Mouse (Mus musculus): ENCODE measurements around the gene Pigyl. TPM values are rescaled to one million over a fixed set of nuclear protein-coding genes. Genes with fewer than 3 reads are reported as not detected.

Pigyl gene
- polyA plus RNA-seq, 1 experiment from 2014 or later = 66.6 TPM

DNA sequence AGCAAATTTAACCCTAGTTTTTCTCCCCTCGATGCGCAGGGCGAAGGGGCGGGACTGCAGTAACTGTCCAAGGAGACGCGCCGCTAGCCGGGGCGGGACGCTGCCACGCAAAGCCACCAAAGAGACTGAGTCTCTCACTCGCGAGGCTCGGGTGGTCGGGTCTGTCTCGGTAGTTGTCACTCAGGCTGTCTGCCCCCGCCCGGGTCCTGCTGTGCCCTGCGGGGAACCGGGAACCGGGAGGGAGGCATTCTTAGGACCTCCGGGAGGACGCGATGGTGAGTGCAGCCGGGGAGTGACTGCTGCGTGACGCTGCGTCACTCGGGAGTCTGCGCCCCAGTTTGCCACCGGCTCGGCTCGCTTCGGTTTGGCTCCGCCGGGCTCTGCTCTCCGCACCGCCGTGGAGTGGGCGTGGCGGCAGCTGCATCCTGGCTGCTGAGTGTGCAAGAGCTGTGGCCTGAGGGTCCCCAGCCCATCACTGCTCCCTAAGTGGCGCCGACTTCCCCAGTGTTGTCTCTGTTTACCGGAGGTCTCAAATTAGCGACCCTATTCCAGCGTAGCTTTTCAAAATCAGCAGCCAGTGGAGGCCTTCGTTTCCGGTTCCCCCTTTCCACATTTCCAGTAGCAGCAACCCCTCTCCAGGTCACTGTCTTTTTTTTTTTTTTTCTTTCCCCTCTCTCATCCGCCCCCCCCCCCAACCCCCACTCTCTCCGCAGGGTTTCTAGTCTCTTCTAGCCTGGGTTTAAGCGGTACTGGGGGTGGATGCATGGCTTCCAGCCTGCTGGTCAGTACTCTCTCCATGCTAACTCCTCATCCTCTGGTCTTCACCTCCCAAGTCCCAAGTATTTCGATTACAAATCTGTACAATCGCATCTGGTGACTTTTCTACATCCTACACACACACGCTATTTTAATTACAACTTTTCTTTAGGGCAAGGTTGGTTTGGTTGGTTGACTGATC, 8.3 kb downstream of the Pigyl start:
- WGBS = 3% methylated on average over 53 of the region's 54 CpGs
- Histone ChIP-seq H3K9ac (ENCODE audit: low read depth, low read length) (peak overlapping the region; percentile 57), H3K4me2 (peak overlapping the region; percentile 96), H3K27ac (ENCODE audit: low read depth, low read length) (no peak overlapping the region), H3K4me3 (ENCODE audit: low read depth, low read length) (peak overlapping the region; percentile 68), H3K27me3 (replicated peaks; ENCODE audit: control insufficient read depth, insufficient read depth, low read length) (peaks cover 8% of the 10 kb centered on the region; the same call in 1 of the 2 replicates), H3K4me1 (replicated peaks; ENCODE audit: control insufficient read depth, insufficient read depth, low read length) (no peaks in the 10 kb centered on the region; the same call in 1 of the 2 replicates), H3K36me3 (ENCODE audit: control insufficient read depth, insufficient read depth, low read length) (no peaks in the 10 kb centered on the region), H3K9me3 (ENCODE audit: control insufficient read depth, low read length) (no peaks in the 10 kb centered on the region)
- DNase-seq (ENCODE audit: low spot score) = peak; percentile 65
- ATAC-seq (replicated peaks; ENCODE audit: low FRiP score) = peak; percentile 62

DNA sequence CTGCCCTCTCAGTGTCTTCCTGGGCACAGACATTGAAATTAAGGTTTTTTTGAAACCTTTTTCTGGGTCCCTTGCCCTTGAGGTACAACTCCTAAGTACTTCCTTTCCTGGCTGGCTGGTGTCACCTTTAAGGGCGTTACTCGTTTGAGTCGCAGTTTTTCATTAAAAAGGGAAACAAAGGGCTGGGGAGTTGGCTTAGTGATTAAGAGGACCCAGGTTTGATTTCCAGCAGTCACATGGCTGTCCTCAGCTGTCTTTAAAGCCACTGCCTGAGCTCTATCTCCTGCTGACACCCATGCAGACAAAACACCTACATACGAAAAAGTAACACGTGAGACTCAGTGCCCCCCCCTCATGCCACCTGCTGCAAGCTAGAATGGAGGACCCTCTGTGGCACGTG, 9.3 kb downstream of the Pigyl start:
- WGBS = 49% methylated on average over 6 of the region's 6 CpGs
- H3K27ac ChIP-seq (ENCODE audit: low read depth, low read length) = no peak overlapping the region
- H3K36me3 ChIP-seq (ENCODE audit: control insufficient read depth, insufficient read depth, low read length) = no peaks in the 10 kb centered on the region
- DNase-seq (ENCODE audit: low spot score) (no peak), ATAC-seq (replicated peaks; ENCODE audit: low FRiP score) (no peak)
- H3K27me3 ChIP-seq (replicated peaks; ENCODE audit: control insufficient read depth, insufficient read depth, low read length) = peaks cover 8% of the 10 kb centered on the region; the same call in 1 of the 2 replicates
- no peak overlapping the region for H3K4me3 ChIP-seq (ENCODE audit: low read depth, low read length)
- no peak overlapping the region for H3K4me2 ChIP-seq
- no peaks in the 10 kb centered on the region; the same call in 1 of the 2 replicates for H3K4me1 ChIP-seq (replicated peaks; ENCODE audit: control insufficient read depth, insufficient read depth, low read length)
- no peaks in the 10 kb centered on the region for H3K9me3 ChIP-seq (ENCODE audit: control insufficient read depth, low read length)
- no peak overlapping the region for H3K9ac ChIP-seq (ENCODE audit: low read depth, low read length)

DNA sequence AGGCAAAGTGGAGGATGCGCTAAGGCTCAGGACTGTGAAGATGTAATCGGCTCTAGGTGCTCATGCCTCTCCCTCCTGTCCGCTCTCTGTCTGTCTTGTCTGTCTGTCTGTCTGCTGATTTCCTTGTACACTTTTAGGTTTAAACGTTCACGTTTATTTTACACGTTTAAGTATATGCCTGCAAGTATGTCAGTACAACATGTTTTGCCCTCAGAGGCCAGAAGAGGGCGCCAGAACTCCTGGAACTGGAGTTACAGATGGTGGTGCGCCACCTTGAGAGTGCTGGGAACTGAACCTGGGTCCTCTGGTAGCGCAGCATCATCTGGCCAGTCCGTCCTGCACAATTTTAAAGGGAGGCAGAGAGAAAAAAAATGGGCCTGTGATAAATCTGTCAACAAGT, 10.0 kb downstream of the Pigyl start:
- DNase-seq (ENCODE audit: low spot score) = no peak
- WGBS = 88% methylated on average over 10 of the region's 10 CpGs

DNA sequence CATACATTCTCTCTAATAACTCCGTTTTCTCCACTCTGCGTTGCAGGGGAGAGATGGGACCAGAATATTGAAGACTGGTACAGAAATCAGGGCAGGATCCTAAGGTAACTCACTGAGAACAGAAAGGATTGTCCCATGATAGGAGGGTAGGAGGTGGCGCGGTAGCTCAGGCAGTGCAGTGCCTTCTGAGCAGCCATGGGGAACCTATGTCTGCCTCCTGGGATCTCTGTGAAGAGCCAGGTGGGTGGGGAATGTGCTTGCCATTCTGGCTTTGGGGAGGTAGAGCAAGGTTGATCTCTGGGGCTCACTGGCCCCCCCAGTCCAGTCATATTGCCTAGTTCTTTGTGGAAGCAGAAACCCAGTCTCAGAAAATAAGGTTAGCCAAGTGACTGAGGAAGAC, 11.1 kb downstream of the Pigyl start:
- ATAC-seq (replicated peaks; ENCODE audit: low FRiP score) = no peak
- WGBS = 95% methylated on average over 4 of the region's 4 CpGs

More for the DNA sequence above, 10.0 kb downstream of the Pigyl start:
- no peak for ATAC-seq (replicated peaks; ENCODE audit: low FRiP score)
- H3K27ac ChIP-seq (ENCODE audit: low read depth, low read length) = no peak overlapping the region
- H3K4me1 ChIP-seq (replicated peaks; ENCODE audit: control insufficient read depth, insufficient read depth, low read length) = no peaks in the 10 kb centered on the region; the same call in 1 of the 2 replicates
- no peak overlapping the region for H3K4me3 ChIP-seq (ENCODE audit: low read depth, low read length)
- H3K27me3 ChIP-seq (replicated peaks; ENCODE audit: control insufficient read depth, insufficient read depth, low read length) = peaks cover 8% of the 10 kb centered on the region; the same call in 1 of the 2 replicates
- H3K9me3 ChIP-seq (ENCODE audit: control insufficient read depth, low read length) = no peaks in the 10 kb centered on the region
- no peak overlapping the region for H3K9ac ChIP-seq (ENCODE audit: low read depth, low read length)
- H3K4me2 ChIP-seq = no peak overlapping the region
- no peaks in the 10 kb centered on the region for H3K36me3 ChIP-seq (ENCODE audit: control insufficient read depth, insufficient read depth, low read length)

DNA sequence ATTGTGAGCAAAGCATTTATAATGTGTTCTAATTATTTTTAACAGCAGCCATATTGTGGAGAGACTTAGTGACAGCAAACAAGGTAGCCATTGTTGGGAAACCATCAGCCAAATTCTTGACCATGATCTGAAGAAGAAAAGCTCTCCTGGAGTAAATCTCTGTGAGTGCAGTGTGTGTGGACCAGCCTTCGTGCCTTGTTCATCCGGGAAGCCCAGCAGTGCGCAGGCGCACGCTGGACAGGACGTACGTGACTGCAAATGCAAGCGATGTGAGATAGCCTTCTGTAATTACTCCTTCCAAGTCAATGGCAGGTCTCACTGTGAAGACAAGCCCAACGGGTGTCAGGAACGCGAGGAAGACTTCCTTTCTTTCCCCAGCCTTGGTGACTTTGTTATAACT, 12.7 kb downstream of the Pigyl start:
- H3K4me3 ChIP-seq (ENCODE audit: low read depth, low read length) = no peak overlapping the region
- H3K9ac ChIP-seq (ENCODE audit: low read depth, low read length) = no peak overlapping the region
- no peak for ATAC-seq (replicated peaks; ENCODE audit: low FRiP score)
- WGBS = 92% methylated on average over 11 of the region's 11 CpGs
- H3K27me3 ChIP-seq (replicated peaks; ENCODE audit: control insufficient read depth, insufficient read depth, low read length) = 0 out of 2 replicates have a peak, but pooled peaks cover 4% of the 10 kb centered on the region
- H3K36me3 ChIP-seq (ENCODE audit: control insufficient read depth, insufficient read depth, low read length) = no peaks in the 10 kb centered on the region
- DNase-seq (ENCODE audit: low spot score) = no peak
- H3K9me3 ChIP-seq (ENCODE audit: control insufficient read depth, low read length) = no peaks in the 10 kb centered on the region
- H3K4me2 ChIP-seq = no peak overlapping the region
- no peaks in the 10 kb centered on the region; the same call in 1 of the 2 replicates for H3K4me1 ChIP-seq (replicated peaks; ENCODE audit: control insufficient read depth, insufficient read depth, low read length)
- H3K27ac ChIP-seq (ENCODE audit: low read depth, low read length) = no peak overlapping the region

More for the DNA sequence above, 11.1 kb downstream of the Pigyl start:
- Histone ChIP-seq H3K27me3 (replicated peaks; ENCODE audit: control insufficient read depth, insufficient read depth, low read length) (peaks cover 8% of the 10 kb centered on the region; the same call in 1 of the 2 replicates), H3K36me3 (ENCODE audit: control insufficient read depth, insufficient read depth, low read length) (no peaks in the 10 kb centered on the region), H3K4me2 (no peak overlapping the region), H3K9ac (ENCODE audit: low read depth, low read length) (no peak overlapping the region), H3K4me1 (replicated peaks; ENCODE audit: control insufficient read depth, insufficient read depth, low read length) (no peaks in the 10 kb centered on the region; the same call in 1 of the 2 replicates), H3K27ac (ENCODE audit: low read depth, low read length) (no peak overlapping the region), H3K9me3 (ENCODE audit: control insufficient read depth, low read length) (no peaks in the 10 kb centered on the region), H3K4me3 (ENCODE audit: low read depth, low read length) (no peak overlapping the region)
- DNase-seq (ENCODE audit: low spot score) = no peak

DNA sequence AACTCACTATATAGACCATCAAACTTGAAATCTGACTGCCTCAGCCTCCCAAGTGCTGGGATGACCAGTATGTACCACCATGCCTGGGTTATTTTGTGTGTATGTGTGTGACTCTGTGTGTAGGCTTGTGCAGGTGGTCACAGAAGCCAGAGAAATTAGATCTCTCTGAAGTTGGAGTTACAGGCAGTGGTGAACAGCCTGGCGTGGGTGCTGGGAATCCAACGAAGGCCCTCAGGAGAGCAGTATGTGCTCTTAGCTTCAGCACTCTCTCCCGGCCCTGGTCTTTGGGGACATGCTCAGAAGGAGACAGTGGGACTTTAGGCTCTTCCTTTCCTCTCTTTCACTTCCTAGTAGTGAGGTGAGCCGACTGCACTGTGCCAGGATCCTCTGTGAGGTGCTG, 15.7 kb downstream of the Pigyl start:
- no peaks in the 10 kb centered on the region for H3K36me3 ChIP-seq (ENCODE audit: control insufficient read depth, insufficient read depth, low read length)
- H3K9ac ChIP-seq (ENCODE audit: low read depth, low read length) = no peak overlapping the region
- H3K27ac ChIP-seq (ENCODE audit: low read depth, low read length) = no peak overlapping the region
- no peak for ATAC-seq (replicated peaks; ENCODE audit: low FRiP score)
- no peak overlapping the region for H3K4me3 ChIP-seq (ENCODE audit: low read depth, low read length)
- no peak overlapping the region for H3K4me2 ChIP-seq
- no peak for DNase-seq (ENCODE audit: low spot score)
- H3K4me1 ChIP-seq (replicated peaks; ENCODE audit: control insufficient read depth, insufficient read depth, low read length) = no peaks in the 10 kb centered on the region
- H3K27me3 ChIP-seq (replicated peaks; ENCODE audit: control insufficient read depth, insufficient read depth, low read length) = no peaks in the 10 kb centered on the region
- WGBS = 68% methylated on average over 4 of the region's 4 CpGs
- no peaks in the 10 kb centered on the region for H3K9me3 ChIP-seq (ENCODE audit: control insufficient read depth, low read length)

DNA sequence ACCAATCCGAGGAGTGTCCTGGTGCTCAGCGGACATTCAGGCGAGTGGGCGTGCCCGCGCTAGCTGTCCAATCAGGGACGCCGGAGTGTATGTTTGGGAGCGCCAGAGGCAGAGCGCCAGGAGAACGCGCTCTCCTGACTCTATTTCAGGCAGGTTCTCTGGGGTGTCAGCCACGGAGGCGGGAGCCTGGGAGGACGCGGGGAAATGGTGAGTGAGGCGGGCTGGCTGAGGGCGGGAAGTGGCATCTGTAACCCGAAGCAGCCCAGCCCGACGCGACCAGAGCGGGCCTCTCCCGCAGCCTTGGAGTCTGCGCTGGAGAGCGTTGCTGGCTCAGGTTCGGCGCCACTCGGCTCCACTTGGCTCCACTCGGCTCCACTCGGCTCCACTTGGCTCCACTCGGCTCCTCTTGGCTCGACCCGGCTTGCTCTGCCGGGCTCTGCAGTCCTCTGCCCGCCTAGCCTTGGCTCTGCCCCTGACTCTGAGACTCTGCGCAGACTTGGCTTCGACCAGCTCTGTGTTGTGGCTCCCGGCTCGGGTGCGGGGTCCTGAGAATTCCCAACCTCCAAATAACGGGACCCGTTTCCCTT, 31.5 kb downstream of the Pigyl start, which contains the start of gene Zfp872:
Zfp872 (plus strand) TSS at position 66 of the 587 bp plus-strand sequence.
- 17% methylated on average over 43 of the region's 43 CpGs for WGBS

DNA sequence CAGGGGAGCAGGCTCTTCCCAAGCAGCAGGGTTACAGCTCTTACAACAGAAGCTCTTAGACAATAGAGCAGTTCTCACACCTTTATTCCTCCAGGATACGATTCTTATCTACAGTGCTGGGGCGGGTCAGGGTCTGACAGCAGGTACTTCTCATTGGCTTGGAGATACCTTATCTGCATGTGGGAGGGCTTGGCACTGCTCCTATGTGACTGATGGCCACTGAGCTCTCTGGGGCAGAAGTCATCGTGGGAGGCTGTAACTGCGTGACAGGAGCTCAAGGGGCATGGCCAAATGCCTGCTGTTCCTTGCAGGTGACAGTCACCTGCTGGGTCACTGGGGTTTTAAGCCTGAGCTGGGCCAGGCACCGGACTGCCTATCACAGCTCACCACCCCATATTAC, 39.8 kb downstream of the Pigyl start:
- Histone ChIP-seq H3K4me2 (no peak overlapping the region), H3K9ac (ENCODE audit: low read depth, low read length) (no peak overlapping the region), H3K27me3 (replicated peaks; ENCODE audit: control insufficient read depth, insufficient read depth, low read length) (no peaks in the 10 kb centered on the region), H3K4me1 (replicated peaks; ENCODE audit: control insufficient read depth, insufficient read depth, low read length) (no peaks in the 10 kb centered on the region), H3K36me3 (ENCODE audit: control insufficient read depth, insufficient read depth, low read length) (no peaks in the 10 kb centered on the region), H3K4me3 (ENCODE audit: low read depth, low read length) (no peak overlapping the region), H3K27ac (ENCODE audit: low read depth, low read length) (no peak overlapping the region), H3K9me3 (ENCODE audit: control insufficient read depth, low read length) (peaks cover 19% of the 10 kb centered on the region)
- no peak for ATAC-seq (replicated peaks; ENCODE audit: low FRiP score)
- no peak for DNase-seq (ENCODE audit: low spot score)
- WGBS = 27% methylated on average over 5 of the region's 5 CpGs

More for the DNA sequence above, 31.5 kb downstream of the Pigyl start, which contains the start of gene Zfp872:
- Histone ChIP-seq H3K9ac (ENCODE audit: low read depth, low read length) (no peak within 1 kb of the TSS), H3K4me1 (replicated peaks; ENCODE audit: control insufficient read depth, insufficient read depth, low read length) (no peaks in the 10 kb centered on the region), H3K27me3 (replicated peaks; ENCODE audit: control insufficient read depth, insufficient read depth, low read length) (peaks cover 14% of the 10 kb centered on the region), H3K9me3 (ENCODE audit: control insufficient read depth, low read length) (peaks cover 8% of the 10 kb centered on the region), H3K27ac (ENCODE audit: low read depth, low read length) (no peak within 1 kb of the TSS), H3K36me3 (ENCODE audit: control insufficient read depth, insufficient read depth, low read length) (no peaks in the 10 kb centered on the region), H3K4me2 (peak within 1 kb of the TSS; percentile 61), H3K4me3 (ENCODE audit: low read depth, low read length) (peak within 1 kb of the TSS; percentile 40)
- DNase-seq (ENCODE audit: low spot score) (no peak), ATAC-seq (replicated peaks; ENCODE audit: low FRiP score) (no peak)

Data from liver, embryonic 11.5 days (tissue).